Mouse (Mus musculus) neural tube, embryonic 13.5 days (tissue): ENCODE data around the gene Eml3. TPM values are rescaled to one million over a fixed set of nuclear protein-coding genes. Genes with fewer than 3 reads are reported as not detected.

ENCODE experiments used
- microRNA-seq: library from miRNA; unstranded; fragments of <30 nt; microRNA quantifications from one replicate; pipeline ENCODE4, GENCODE M21; 2016
- polyA plus RNA-seq: library from polyadenylated mRNA; unstranded; fragments of >200 nt; fragmentation: Nextera tagmentation; extraction: Ambion mirVana; gene quantifications from 2 replicates; pipeline ENCODE4 v1.2.1, GENCODE M21; 2015

The Eml3 gene
- polyA plus RNA-seq, 1 experiment from 2014 or later: 11.8 TPM

Small RNA genes within 50 kb of the gene (microRNA-seq; reads per million reads assigned to microRNA genes)
- gene Mir5136: not detected

Other genes with a start within 250 kb of the Eml3 start
- gene Slc3a2, start 206.2 kb upstream of the Eml3 start, polyA plus RNA-seq: 149 and 155 TPM in 2 replicates
- 84.4 and 87.8 TPM in 2 replicates for gene Wdr74, start 193.7 kb upstream of the Eml3 start, polyA plus RNA-seq
- gene 1700092M07Rik, start 188.8 kb upstream of the Eml3 start, polyA plus RNA-seq: 1.6 and 2.4 TPM in 2 replicates
- 124 and 127 TPM in 2 replicates for gene Stx5a, start 188.1 kb upstream of the Eml3 start, polyA plus RNA-seq
- gene Nxf1, start 172.5 kb upstream of the Eml3 start, polyA plus RNA-seq: 161 and 192 TPM in 2 replicates
- 219 and 253 TPM in 2 replicates for gene Tmem223, start 158.6 kb upstream of the Eml3 start, polyA plus RNA-seq
- gene Tmem179b, start 155.1 kb upstream of the Eml3 start, polyA plus RNA-seq: 39.3 and 41.9 TPM in 2 replicates
- 22.9 and 25.9 TPM in 2 replicates for gene Taf6l, start 143.1 kb upstream of the Eml3 start, polyA plus RNA-seq
- gene Polr2g, start 131.0 kb upstream of the Eml3 start, polyA plus RNA-seq: 167 and 168 TPM in 2 replicates
- 8.2 and 8.6 TPM in 2 replicates for gene Zbtb3, start 127.0 kb upstream of the Eml3 start, polyA plus RNA-seq
- gene Ttc9c, start 110.2 kb upstream of the Eml3 start, polyA plus RNA-seq: 47.6 and 59.0 TPM in 2 replicates
- gene Hnrnpul2, start 109.5 kb upstream of the Eml3 start, polyA plus RNA-seq: 5.3 and 6.0 TPM in 2 replicates
- gene AC129217.1, start 99.8 kb upstream of the Eml3 start, polyA plus RNA-seq: not detected in 2 replicates
- 82.5 and 84.2 TPM in 2 replicates for gene Bscl2, start 92.1 kb upstream of the Eml3 start, polyA plus RNA-seq
- 335 and 393 TPM in 2 replicates for gene Gng3, start 90.4 kb upstream of the Eml3 start, polyA plus RNA-seq
- gene Lrrn4cl, start 78.8 kb upstream of the Eml3 start, polyA plus RNA-seq: 0.96 and 1.4 TPM in 2 replicates
- gene Ubxn1, start 58.1 kb upstream of the Eml3 start, polyA plus RNA-seq: 166 and 171 TPM in 2 replicates
- gene Uqcc3, start 48.6 kb upstream of the Eml3 start, polyA plus RNA-seq: 69.0 and 73.5 TPM in 2 replicates
- gene Lbhd1, start 45.8 kb upstream of the Eml3 start, polyA plus RNA-seq: 41.1 and 56.4 TPM in 2 replicates
- gene Gm49403, start 45.6 kb upstream of the Eml3 start, polyA plus RNA-seq: not detected in 2 replicates
- 55.6 and 58.8 TPM in 2 replicates for gene 1810009A15Rik, start 40.7 kb upstream of the Eml3 start, polyA plus RNA-seq
- 0.27 TPM in 1 of 2 replicates, not detected in the other for gene Gm49416, start 40.6 kb upstream of the Eml3 start, polyA plus RNA-seq
- gene Ints5, start 36.5 kb upstream of the Eml3 start, polyA plus RNA-seq: 31.7 and 36.2 TPM in 2 replicates
- gene Ganab, start 31.5 kb upstream of the Eml3 start, polyA plus RNA-seq: 89.4 and 101 TPM in 2 replicates
- gene B3gat3, start 9.2 kb upstream of the Eml3 start, polyA plus RNA-seq: 86.9 and 88.7 TPM in 2 replicates
- 1.6 and 2.8 TPM in 2 replicates for gene Rom1, start 196 bp upstream of the Eml3 start, polyA plus RNA-seq
- gene Mta2, start 12.3 kb downstream of the Eml3 start, polyA plus RNA-seq: 126 and 141 TPM in 2 replicates
- gene Tut1, start 24.3 kb downstream of the Eml3 start, polyA plus RNA-seq: 29.2 and 30.1 TPM in 2 replicates
- gene Eef1g, start 37.5 kb downstream of the Eml3 start, polyA plus RNA-seq: 323 and 328 TPM in 2 replicates
- gene Ahnak, start 59.7 kb downstream of the Eml3 start, polyA plus RNA-seq: 4.8 and 4.9 TPM in 2 replicates
- gene Scgb1a1, start 158.4 kb downstream of the Eml3 start, polyA plus RNA-seq: not detected in 2 replicates
- gene Asrgl1, start 206.1 kb downstream of the Eml3 start, polyA plus RNA-seq: 18.5 and 21.8 TPM in 2 replicates